Mouse (Mus musculus): ENCODE data around the gene Syn3.

DNA sequence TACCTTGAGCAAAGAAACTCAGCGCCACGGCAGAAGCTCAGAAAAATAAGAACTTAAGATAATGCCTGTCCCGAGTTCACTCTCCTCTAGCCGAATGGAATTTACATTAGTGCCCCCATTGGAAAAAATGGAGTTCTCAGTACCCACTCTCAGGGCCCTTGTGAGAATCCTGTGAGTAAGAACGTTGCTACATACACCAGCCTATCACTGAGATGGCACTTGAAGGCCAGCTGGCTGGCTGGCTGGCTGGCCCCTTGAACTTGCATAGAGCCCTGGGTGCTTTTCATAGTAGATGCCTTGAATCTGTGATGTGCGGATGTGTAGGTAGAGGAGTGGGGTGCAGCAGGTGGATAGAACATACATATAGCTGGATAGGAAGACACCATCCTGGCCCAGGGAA is 155.3 kb downstream of the Syn3 start:
- no peak for TF ChIP-seq GATA1 (IDR thresholded peaks at IDR 0.05; ENCODE audit: borderline replicate concordance, low read length)
- no peak for TF ChIP-seq FLI1 (IDR thresholded peaks at IDR 0.05; ENCODE audit: low read length)
